Mouse (Mus musculus) liver, embryonic 14.5 days (tissue): ENCODE measurements around the gene Cpa5.

Source experiments
- CTCF ChIP-seq: IDR thresholded peaks from 2 replicates; pipeline ENCODE4 v1.5.1; 2016; ENCODE audit warnings: antibody characterized with exemption, low read depth, control low read depth
- EP300 ChIP-seq: IDR thresholded peaks from 2 replicates; pipeline ENCODE4 v1.6.1; 2016; ENCODE audit warnings: antibody characterized with exemption, low read depth

- no peak for TF ChIP-seq CTCF
- no peak for TF ChIP-seq EP300
Observed at GRCm38 (mm10) chr6:30649651-30650296, 39.0 kb downstream of the Cpa5 start.
